Mouse (Mus musculus) frontal cortex, postnatal 25 days (tissue): ENCODE results near the gene Ctnna3.

ENCODE experiments used
- DNase-seq, 2 experiments: peaks; one replicate each; pipeline ENCODE4 v3.0.0; 2022; ENCODE audit warnings: low spot score in 2 of 2

Gene Ctnna3

DNA sequence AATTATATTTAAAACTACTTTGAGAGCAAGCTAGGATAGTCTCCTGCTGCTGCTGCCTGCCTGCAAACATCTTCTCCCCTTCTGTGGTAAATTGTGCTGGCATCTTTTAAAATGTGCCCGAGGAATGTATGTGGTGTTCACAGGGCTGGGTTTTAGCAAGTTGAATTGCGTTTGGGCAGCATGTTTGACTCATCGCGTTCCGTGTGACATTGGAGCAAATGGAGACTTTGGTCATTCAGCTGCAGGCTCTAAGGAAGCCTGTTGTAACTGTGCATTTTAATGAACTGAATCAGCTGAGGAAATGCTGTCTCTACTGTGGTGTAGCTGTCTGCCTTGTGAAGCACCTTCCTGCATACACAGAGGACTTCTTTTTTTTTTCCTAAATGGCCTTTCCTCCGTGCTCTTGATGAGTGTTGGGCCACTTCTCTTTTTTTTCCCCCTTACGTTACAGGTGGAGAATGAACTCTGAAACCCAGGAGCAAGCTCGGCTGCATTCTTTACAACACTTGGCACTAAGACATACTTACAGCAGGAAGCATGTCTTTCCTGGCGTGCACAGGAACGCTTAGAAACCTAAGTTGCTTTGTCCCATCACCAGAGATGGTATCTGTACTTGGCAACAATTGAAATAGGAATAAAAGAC is 646.6 kb downstream of the Ctnna3 start:
- DNase-seq, result no peak

DNA sequence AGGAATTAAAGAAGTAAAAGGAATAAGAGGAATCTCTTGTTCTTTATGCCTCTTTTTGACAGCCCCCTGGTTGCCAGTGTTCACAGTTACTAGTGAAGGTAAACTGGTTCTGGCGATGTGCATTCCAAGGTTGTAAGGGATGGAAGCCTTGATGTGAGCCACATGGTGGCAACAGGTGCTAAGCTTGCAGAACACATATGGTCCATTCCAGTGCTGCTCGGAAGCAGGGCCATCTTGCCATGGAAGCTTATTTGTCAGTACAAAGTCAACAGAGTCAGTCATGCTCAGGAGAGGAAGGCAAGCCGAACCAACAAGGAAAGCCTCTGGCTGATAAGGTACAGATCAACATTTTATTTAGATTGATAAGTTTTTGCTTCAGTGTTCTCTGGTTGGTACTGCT is 652.4 kb downstream of the Ctnna3 start:
- no peak for DNase-seq

DNA sequence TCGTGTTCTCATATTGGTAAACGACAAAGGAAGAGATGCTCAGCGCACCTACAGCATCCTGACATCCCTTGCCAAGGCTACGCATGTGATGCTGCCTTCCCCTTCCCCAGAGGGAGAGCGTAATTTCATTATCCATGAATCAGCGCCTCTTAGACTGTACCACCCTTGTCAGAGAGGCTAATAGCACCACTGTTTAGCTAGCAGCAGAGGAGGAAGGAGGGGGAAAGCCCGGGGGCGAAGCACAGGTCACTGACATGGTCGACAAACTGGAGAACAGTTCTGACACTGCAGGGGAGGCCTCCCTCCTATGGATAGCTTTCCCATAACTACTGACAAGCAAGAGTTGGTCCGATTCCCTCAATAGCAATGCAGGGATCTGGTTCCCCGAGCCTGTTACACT is 653.9 kb downstream of the Ctnna3 start:
- peak in 1 of 2 experiments; percentile 11 for DNase-seq

DNA sequence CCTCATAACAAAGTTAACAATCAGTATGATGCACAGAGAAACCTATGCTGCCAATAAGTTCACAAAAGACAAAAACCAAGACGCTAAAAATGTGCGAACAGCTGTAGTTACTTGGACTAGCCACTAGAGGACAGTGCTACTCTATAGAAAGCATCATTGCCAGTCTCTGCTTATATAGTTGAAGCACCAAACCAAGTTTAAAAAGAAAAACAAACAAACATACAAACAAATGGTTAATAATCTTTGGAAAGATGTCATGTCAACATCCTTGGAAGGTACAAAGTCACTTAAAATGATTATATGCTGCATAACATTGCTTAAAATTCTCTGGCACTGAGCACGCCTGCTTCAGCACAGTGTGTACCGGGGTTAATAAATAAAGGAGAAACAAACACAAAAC is 654.6 kb downstream of the Ctnna3 start:
- DNase-seq, result no peak

DNA sequence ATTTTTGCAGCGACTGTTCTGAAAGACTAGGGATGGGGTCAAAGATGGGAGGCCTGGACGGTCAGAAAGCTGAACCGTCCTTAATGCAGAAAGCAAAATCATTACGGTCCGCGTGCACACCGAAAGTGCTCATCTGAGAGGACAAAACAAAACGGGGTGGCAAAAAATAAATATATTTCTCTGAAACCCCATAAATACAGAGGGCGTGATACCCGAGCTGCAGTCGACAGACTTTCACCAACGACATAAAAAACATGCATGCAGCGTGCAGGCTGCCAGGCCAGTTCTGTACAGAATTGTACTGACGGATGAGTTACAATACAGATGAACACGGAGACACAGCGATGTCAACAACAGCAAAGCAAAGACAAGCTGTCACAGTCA is 656.3 kb downstream of the Ctnna3 start:
- DNase-seq, result no peak

DNA sequence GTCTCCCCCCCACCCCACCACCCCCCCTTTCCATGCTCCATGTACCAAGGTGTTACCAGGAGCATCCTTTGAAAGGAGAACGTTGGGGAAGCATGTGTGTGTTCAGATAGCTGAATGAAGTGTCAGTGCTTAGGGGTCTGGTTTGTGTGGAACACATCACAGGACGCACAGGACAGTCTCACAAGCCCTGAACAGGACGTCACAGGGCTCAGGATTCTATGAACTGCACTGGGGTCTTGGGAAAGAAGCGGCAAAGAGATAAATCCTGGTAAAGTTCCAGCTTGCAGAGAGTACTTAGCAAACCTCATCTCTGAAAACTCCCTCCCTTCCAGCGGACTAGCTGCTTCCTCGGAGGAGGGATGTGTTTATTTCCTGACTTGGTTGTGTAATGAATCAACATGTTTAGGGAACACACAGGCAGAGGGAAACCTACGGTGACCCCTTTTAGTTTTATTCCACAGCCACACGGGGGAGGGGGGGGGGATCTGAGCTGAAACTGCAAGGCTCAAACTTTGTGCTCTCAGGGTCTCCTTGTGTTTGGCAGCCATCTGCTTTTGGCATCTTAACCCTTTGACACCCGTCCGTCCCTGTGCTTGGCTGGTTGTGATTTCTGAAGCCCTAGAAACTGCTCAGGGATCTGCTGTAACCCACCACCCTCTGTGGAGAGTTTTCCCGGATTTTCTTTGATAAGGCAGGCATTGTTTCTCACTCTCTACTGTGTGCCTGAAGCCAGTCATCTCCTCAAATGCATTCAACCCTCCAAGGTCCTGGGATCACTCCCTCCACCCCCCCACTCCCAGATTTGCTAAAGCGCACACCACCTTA is 656.9 kb downstream of the Ctnna3 start:
- no peak for DNase-seq

DNA sequence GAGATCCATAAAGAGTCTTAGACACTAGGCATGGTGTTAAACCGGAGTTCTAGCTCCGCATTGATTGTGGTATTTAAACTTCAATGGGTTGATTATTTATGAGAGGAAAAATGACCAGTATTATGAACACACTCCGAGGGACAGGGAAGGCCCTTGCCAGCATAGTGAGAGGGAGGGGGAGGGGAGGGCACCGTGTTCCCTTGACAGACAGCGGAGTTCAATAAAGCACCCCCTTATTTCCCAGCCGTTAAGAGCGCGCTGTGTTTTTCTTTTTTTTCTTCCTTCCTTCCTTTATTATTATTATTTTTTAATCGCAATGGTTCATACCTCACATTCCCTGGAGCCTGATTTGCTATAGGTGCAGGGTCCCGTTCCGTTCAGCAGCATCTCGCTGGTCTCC is 657.6 kb downstream of the Ctnna3 start:
- no peak for DNase-seq

DNA sequence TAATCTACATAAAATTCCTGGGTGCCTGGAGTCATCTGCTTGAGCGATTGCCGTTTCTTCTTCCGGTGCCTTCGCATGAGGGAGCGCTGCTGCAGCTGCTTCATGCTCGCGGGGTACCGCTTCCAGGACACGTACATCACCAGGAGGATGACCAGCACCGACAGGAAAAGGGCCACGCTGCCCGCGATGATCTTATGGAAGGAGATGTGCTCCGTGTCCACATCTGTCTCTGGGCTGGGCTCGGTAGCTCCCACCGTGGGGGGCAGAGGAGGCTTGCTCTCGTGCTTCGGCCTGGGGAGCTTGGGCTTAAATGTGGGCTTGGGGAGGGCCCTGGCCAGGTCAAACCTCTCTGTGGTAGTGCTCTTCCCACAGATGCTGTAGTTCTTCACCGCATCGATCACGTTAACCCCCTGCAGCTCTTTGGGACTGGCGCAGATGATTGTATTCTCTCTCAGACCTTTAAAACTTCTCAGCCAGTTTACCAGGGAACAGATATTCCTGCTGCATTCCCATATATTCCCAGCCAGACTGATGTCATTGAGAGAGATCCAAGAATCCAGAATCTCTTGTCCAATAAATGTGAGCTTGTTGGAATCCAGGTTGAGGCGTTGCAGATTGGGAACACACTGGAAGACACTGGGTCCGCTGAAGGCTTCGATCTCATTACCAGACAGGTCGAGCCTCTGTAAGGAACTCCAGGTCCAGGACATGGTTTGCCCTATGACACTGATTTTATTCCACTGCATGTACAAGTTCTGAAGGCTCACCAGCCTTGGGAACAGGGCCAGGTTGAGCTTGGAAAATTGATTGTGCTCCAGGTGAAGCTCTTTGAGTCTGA is 658.3 kb downstream of the Ctnna3 start:
- peak in 1 of 2 experiments; percentile 25 for DNase-seq

DNA sequence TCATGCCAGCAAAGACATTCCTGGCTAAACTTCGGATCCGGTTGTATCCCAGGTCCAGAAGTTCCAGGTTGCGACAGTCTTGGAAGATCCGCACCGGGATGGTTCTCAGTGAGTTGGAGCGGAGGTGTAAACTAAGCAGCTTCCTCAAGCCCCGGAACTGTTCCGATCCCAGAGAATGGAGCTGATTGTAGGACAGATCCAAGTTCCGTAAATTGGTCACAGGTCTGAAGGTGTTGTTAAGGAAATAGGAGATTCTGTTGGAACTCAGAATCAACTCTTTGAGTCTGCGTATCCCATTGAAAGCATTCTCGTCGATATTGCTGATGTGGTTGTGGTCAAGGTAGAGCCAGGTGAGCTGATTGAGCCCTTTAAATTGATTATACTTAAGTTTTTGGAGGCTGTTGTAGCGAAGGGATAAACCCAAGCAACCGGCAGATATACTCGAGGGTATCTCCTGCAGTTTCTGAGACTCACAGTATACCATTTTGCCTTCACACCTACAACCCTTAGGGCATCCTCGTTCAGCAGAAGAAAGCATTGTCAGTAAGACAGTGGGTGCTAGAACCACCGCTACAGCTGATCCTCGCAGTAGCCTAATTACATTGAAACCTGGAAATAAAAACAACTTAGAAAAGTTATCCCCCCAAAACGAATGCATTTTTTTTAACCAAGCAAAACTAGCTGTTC is 659.0 kb downstream of the Ctnna3 start:
- DNase-seq, result no peak

DNA sequence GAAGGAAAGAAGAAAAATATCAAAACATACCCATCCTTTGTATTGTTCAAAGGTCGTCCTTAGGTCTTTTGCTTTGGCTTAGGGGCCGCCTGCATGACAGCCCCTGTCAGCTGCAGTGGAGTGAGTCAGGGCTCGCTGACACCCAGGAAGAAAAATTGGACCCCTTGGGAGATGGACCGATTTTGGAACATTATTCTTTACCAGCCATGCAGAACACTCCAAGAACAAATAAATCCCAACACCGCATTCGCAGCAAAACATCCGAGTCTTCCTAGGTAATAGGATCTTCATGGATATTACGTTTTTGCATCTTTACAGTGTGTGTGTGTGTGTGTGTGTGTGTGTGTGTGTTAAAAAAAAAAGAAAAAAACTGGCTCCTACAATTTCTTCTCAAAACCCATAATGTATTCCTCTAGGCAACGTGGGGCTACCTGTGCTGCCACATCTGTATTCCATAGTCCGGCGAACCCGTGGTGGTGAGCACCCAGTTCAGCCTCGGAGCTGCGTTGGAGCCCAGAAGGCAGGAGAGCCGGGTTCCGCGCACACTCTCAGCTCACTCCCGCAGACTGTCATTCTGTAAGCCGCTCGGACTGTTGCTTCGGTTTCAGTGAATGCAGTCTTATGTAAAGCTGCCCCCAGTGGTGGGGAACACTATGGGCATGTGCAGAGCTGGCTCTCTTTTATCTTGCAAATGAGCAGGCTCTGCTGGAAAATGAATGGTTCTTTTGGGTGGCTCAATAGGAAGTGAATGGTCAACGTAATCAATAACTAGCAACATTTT is 660.0 kb downstream of the Ctnna3 start, which contains the start of gene Lrrtm3:
Gene Lrrtm3 (minus strand): TSS at position 598 of the 781 bp plus-strand sequence.
- peak; percentile 68 to 81 for DNase-seq

DNA sequence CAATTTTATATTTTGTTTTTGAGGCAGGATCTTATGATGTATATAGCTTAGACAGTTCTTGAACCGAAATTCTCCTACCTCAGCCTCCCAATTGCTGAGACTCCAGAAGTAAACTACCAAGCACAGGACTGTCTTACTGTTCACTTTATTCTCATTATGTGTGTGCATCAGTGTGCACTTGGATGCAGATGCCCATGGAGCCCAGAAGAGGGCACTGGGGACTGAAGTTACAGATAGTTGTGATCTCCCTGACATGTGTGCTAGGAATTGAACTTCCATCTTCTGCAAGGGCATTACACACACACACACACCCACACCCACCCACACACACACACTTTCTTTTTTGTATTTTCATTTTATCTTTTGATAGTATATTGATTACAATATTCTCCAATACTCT is 666.6 kb downstream of the Ctnna3 start:
- no peak for DNase-seq

DNA sequence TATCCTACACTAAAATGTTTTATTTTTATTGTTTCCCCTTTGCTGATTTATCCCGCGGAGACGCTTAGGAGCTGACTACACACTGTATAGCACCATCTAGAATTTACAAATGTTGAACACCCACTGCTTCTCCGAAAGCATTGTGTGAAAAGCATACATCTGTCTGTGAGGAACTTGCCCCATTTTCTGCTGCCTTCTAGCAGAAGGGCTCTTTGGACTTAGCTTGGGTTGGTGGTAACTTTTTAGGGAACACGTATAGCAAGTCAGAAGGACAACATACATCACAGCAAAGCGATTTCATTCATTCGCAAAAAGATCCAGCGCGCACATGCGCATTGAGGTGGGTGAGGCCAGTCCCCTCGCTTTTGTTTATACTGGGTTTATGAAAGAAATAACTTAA is 685.3 kb downstream of the Ctnna3 start:
- DNase-seq, result no peak

DNA sequence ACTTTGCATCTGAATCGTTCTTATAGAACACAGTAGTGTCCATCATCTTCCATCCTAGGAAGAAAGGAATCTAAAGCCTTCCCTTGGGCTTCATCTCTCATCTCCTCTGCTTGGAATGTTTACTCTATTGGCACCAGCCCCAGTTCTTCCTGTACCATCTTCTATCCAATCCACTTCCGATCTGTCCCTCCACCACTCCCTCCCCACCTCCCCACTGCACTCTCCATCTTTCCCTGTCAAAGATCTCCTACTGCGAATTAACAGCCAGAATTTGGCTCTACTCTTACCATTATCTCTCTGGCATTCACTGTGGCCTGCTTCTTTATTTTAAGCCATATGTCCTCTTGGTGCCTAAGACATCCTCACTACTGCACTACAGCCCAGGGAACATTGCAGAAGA is 688.9 kb downstream of the Ctnna3 start:
- DNase-seq, result no peak

DNA sequence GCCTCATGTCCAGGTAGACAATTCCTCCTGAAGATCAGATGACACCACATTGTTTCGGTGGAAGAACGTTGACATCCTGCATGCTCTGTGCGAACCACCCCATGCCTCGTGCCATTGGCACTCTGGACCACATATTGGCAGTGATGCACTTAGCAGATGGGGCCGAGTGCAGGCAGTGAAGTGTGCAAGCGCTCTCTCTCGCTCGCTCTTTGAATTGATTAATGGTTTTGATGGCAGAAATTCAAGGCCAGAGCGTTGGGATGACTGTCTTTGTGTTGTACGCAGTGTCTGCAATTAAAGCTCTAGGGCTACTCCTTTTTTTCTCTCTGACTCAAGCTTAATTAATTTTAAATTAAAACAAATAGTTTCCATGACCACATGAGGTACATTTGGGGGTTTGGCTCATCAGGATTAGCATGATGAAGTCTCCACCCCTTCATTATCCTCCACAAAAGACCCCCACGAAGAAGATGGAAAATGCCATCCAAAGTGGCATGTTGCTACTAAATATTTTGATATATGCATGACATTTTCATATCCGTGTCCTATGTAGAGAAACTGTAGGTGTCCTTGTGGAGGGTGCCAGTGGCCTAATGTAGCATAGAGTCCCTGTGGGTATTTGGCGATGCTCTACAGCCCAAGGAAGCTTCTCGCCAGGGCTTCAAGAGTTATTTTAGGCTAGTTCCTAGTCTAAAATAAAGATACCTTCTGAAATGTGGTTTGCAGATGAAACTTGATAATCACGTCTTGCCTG is 700.7 kb downstream of the Ctnna3 start:
- no peak for DNase-seq

DNA sequence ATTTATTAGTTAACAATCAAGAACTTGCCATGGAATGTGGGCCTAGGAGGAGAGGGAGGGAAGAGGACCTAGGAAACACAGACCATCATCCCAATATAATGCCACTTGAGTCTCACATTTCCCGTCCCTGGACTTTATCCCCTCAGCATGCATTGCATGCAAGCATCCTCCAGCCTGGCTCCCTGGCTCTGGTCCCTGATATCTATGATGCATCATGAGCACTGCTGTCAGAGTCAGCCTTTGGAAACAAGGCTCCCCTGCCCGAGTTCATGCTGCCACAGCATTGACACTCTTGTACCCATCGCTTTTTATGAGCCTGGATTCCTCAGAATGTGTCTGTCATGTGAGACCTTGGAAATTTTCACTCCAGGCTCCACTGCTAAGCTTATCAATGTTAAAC is 703.6 kb downstream of the Ctnna3 start:
- DNase-seq, result no peak

DNA sequence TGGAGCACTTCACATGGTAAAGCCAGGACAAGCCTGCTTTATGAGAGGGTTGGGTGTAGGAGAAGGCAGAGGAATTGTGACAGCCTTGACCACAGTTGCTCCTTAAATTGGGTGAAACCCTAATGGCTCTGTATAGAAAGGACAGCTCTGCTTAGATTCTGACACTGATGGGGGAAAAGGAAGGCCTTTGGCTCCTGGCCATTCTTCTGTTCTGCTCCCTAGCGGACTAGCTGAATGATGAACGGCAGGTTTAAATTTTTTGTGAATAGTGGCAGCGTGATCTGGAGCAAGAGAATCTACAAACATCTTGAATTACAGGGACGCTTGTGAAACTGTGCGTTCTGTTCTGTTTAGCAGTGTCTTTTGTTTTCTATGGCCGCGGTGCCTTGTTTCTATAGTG is 705.6 kb downstream of the Ctnna3 start:
- DNase-seq, result no peak

DNA sequence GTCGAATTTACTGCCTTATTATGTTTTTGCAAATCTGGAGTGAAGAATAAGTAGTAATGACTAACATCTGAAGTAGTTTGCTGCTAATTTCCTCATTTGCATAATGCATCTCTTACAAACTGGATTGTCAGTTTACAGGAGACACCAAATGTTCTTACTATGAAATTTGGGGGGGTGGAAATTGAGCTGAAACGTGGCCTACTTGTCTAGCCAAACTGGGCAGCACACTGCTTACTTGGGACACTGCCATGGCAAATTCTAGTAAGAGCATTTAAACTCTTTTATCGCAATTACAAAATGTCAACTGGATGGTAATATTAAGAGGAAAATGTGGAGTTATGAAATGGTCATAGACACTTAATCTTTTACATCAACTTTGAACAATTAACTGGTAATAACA is 716.6 kb downstream of the Ctnna3 start:
- DNase-seq, result no peak

DNA sequence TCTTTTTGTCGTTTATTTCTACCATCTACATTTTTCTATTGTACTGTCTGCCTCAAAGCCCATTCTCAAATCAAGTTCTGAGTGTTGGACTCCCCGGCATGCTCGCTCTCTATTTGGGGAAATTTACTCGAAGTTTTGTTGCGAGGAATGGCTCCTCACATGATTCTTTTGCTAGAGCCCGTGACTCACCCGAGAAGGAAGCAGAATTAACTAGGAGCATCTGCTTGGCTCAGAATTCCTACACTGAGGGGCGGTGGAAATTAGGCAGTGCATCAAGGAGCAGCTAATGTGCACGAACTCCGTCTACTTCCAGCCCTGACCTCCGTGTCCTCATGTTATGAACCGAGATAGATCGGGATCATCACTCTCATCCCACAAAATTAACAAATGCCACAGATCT is 751.8 kb downstream of the Ctnna3 start:
- DNase-seq, result peak in 1 of 2 experiments; percentile 26

DNA sequence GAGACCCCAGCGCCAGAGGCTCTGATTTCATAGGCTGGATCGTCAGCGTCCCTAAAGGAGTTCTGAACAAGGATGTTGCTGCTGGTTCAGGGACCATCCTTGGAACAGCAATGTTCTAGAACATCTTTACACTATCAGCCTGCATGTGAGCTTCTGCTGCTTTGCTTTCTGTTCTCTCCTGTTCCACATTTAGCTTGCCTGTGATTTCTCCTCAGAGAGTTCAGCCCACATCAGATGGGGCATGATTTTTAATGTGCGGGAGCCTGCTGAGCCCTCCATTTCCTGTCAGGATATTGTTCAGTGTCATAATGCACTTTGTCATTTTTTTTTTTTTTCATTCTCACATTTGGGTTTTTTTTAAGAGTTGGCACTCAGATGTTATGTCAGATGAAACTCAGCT is 752.8 kb downstream of the Ctnna3 start:
- DNase-seq, result peak; percentile 6 to 7

DNA sequence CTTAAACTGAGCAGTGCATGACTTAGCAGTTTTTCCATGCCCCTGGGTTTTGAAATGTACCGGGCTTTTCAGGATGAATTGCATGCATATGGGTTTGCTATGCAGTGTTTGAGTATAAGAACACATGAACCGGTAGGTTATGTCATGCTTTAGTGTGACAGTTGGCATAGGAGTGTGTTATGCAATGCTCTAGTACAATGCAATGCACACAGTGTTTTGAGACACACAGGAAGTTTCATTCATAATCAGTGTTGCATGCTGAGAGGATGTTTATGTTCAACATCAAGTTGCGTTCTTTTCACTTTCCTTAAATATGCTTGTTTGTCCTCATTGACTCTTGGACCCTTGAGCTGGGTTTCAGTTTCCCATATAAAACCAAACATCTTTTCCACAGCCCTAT is 758.1 kb downstream of the Ctnna3 start:
- no peak for DNase-seq
